In genomic region chr6:72834518-72834917, GRCm38 (mm10) we compare ENCODE assay signal across 19 mouse cellular contexts.
"Had no signal": no experiment of that assay in that cellular context is flagged by ENCODE, and none has a peak within 500 bp of the region (broad histone marks: within the 10 kb centered on the region; RNA-seq: fewer than 3 reads in every experiment).

No protein-coding gene starts in this region.

- H3K27ac ChIP-seq: liver, embryonic 14.5 days; lung, embryonic 15.5 days; midbrain, embryonic 10.5 days; midbrain, embryonic 12.5 days; neural tube, embryonic 13.5 days; neural tube, embryonic 15.5 days had no signal

- H3K4me1 ChIP-seq: lung, embryonic 15.5 days; midbrain, embryonic 12.5 days; neural tube, embryonic 13.5 days; neural tube, embryonic 15.5 days had no signal

- H3K9me3 ChIP-seq: lung, embryonic 15.5 days; midbrain, embryonic 10.5 days; midbrain, embryonic 12.5 days; neural tube, embryonic 13.5 days; neural tube, embryonic 15.5 days had no signal

- H3K4me2 ChIP-seq: lung, embryonic 15.5 days; midbrain, embryonic 12.5 days; neural tube, embryonic 13.5 days; neural tube, embryonic 15.5 days had no signal

- H3K4me3 ChIP-seq: lung, embryonic 15.5 days; midbrain, embryonic 10.5 days; midbrain, embryonic 12.5 days; neural tube, embryonic 13.5 days; neural tube, embryonic 15.5 days had no signal

- ATAC-seq: midbrain, embryonic 16.5 days had no signal

- H3K36me3 ChIP-seq: lung, embryonic 15.5 days; neural tube, embryonic 15.5 days had no signal

- H3K27me3 ChIP-seq: lung, embryonic 15.5 days; midbrain, embryonic 12.5 days; neural tube, embryonic 13.5 days; neural tube, embryonic 15.5 days had no signal

- H3K9ac ChIP-seq: liver, embryonic 14.5 days; lung, embryonic 15.5 days; midbrain, embryonic 12.5 days; neural tube, embryonic 13.5 days; neural tube, embryonic 15.5 days had no signal

- DNase-seq: lung, adult 18-20 months; lung, postnatal 10 days; lung, postnatal 4 days; midbrain, embryonic 14.5 days; retina, postnatal 1 day; right cerebral cortex, adult 18-20 months; right cerebral cortex, postnatal 25 days; right cerebral cortex, postnatal 4 days; spleen, adult 18-20 months; thymus, adult 2 months; thymus, postnatal 25 days; thymus, postnatal 4 days had no signal
